Mouse (Mus musculus) neural tube, embryonic 14.5 days (tissue): ENCODE results near the gene Adora3. TPM values are rescaled to one million over a fixed set of nuclear protein-coding genes. Genes with fewer than 3 reads are reported as not detected.

Experiments used
- ATAC-seq: fragments of 200-750 bp; cut with Nextera tagmentation; 2 replicates; pipeline ENCODE4 v1.8.0; 2017; ENCODE audit warnings: low read depth, mild to moderate bottlenecking, moderate TSS enrichment, moderate library complexity
- H3K27ac ChIP-seq: fragments of 300-500 bp; sonication (generic); 2 replicates; pipeline ENCODE4 v1.5.1; 2014; ENCODE audit warnings: low read depth, mild to moderate bottlenecking, control low read depth, low read length, moderate library complexity, mixed read lengths
- H3K27me3 ChIP-seq: fragments of 300-500 bp; sonication (generic); 2 replicates; pipeline ENCODE4 v1.6.1; 2014; ENCODE audit warnings: low read length; ENCODE audit not compliant: control insufficient read depth, insufficient read depth
- H3K36me3 ChIP-seq: fragments of 300-500 bp; sonication (generic); 2 replicates; pipeline ENCODE4 v1.6.1; 2014; ENCODE audit warnings: low read length, mixed read lengths; ENCODE audit not compliant: control insufficient read depth, insufficient read depth
- H3K4me1 ChIP-seq: fragments of 300-500 bp; sonication (generic); 2 replicates; pipeline ENCODE4 v1.6.1; 2014; ENCODE audit warnings: low read length; ENCODE audit not compliant: control insufficient read depth, insufficient read depth
- H3K4me2 ChIP-seq: fragments of 300-500 bp; sonication (generic); 2 replicates; pipeline ENCODE4 v1.6.1; 2014; ENCODE audit warnings: mild to moderate bottlenecking, low read depth, low read length, control low read depth
- H3K4me3 ChIP-seq: fragments of 300-500 bp; sonication (generic); 2 replicates; pipeline ENCODE4 v1.5.1; 2014; ENCODE audit warnings: low read depth, low read length, control low read depth, mixed read lengths
- H3K9ac ChIP-seq: fragments of 300-500 bp; sonication (generic); replicated peaks from 2 replicates; pipeline ENCODE4 v1.6.1; 2014; ENCODE audit warnings: low read depth, mild to moderate bottlenecking, control low read depth, low read length, mixed read lengths
- H3K9me3 ChIP-seq: fragments of 300-500 bp; sonication (generic); 2 replicates; pipeline ENCODE4 v1.6.1; 2016; ENCODE audit warnings: low read length; ENCODE audit not compliant: control insufficient read depth
- WGBS: fragments of 180-500 bp; shearing (Covaris S2); extraction: QIAGEN DNeasy Blood & Tissue Kit; methylation state at CpG from one replicate; pipeline ENCODE4 v1.1.7; 2014; 5-methylcytosine and 5-hydroxymethylcytosine counted together
- polyA plus RNA-seq: library from polyadenylated mRNA; unstranded; fragments of >200 nt; fragmentation: Nextera tagmentation; extraction: Ambion mirVana; gene quantifications from 2 replicates; pipeline ENCODE4 v1.2.1, GENCODE M21; 2014

Gene Adora3
- polyA plus RNA-seq, 1 experiment from 2014 or later, result 0.15 TPM

DNA sequence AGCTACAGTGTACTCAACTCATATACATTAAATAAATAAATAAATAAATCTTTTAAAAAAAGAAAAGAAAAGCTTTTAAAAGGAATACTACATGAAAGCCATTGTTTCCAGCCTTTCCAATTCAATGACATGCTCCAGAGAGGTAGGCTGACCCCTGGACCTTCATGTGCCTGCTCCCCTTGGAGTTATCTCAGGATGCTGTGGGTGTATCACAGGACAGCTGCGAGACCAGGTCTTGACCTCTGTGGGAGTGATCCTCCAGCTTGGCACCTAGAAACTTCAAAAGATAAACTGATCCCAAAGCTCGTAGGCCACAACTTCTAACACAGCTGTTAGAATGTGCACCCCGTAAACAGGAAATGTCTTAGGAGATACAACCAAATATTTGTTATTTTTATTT is 32.0 kb upstream of the Adora3 start:
- Histone ChIP-seq H3K9me3 (no peaks in the 10 kb centered on the region), H3K4me1 (no peaks in the 10 kb centered on the region), H3K9ac (no peak overlapping the region), H3K36me3 (no peaks in the 10 kb centered on the region), H3K4me2 (no peak overlapping the region), H3K27me3 (no peaks in the 10 kb centered on the region), H3K27ac (no peak overlapping the region), H3K4me3 (no peak overlapping the region)
- 86% methylated on average over 3 of the region's 3 CpGs for WGBS
- ATAC-seq, result no peak

- no peaks in the 10 kb centered on the region for H3K27me3 ChIP-seq
- no peak overlapping the region for H3K4me3 ChIP-seq
- no peak overlapping the region for H3K27ac ChIP-seq
- no peaks in the 10 kb centered on the region for H3K9me3 ChIP-seq
- ATAC-seq, result no peak
- no peak overlapping the region for H3K9ac ChIP-seq
- no peaks in the 10 kb centered on the region for H3K36me3 ChIP-seq
- no peak overlapping the region for H3K4me2 ChIP-seq
- no peaks in the 10 kb centered on the region for H3K4me1 ChIP-seq
- WGBS, result 90% methylated on average over 4 of the region's 4 CpGs
Measured at GRCm38 (mm10) chr3:105839836-105840235, 30.8 kb upstream of the Adora3 start.

DNA sequence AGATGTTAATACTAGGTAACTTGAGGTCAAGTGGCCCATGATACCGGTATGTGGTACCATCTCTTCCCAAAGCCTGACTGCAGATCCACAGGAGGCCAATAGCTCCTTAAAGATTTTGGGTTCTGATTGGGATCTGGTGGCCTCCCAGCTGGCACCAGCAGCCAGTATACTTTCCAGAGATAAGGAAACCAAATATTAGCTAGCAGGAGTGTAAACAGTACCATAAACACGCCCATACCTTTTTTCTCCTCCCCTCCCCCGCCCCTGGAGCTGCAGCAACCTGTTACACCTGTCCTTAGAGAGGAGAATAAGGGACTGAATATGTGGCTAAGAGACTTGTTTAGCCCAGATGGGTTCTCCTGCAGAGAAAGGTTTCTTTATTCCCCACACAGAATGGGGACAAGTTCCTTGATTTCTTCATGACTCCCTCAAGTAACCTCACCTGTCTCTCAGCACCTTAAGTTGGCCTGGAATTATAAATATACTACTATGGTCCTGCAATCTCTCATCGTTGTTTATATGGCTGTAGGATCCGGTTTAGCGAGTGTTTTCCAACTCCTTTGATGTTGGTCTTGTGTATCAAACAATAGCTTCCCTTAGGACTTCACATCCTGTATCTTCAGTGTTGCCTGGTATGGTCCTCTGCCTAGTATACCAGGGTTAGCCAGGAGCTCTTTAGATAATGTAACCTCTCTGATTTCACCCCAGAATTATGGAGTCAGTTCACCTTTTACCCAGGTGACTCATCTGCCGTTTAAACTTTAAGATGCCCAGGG is 24.2 kb upstream of the Adora3 start:
- no peaks in the 10 kb centered on the region for H3K27me3 ChIP-seq
- H3K9me3 ChIP-seq, result no peaks in the 10 kb centered on the region
- H3K27ac ChIP-seq, result no peak overlapping the region
- H3K4me1 ChIP-seq, result no peaks in the 10 kb centered on the region
- no peak overlapping the region for H3K9ac ChIP-seq
- ATAC-seq, result no peak
- H3K4me3 ChIP-seq, result no peak overlapping the region
- H3K4me2 ChIP-seq, result no peak overlapping the region
- no peaks in the 10 kb centered on the region for H3K36me3 ChIP-seq
- WGBS, result 74% methylated on average over 7 of the region's 7 CpGs

GRCm38 (mm10) chr3:105853781-105854180 is 16.9 kb upstream of the Adora3 start:
- 64% methylated on average over 8 of the region's 8 CpGs for WGBS
- Histone ChIP-seq H3K9me3 (no peaks in the 10 kb centered on the region), H3K9ac (no peak overlapping the region), H3K4me1 (no peaks in the 10 kb centered on the region), H3K4me2 (no peak overlapping the region), H3K27ac (no peak overlapping the region), H3K4me3 (no peak overlapping the region), H3K36me3 (no peaks in the 10 kb centered on the region), H3K27me3 (no peaks in the 10 kb centered on the region)
- no peak for ATAC-seq

DNA sequence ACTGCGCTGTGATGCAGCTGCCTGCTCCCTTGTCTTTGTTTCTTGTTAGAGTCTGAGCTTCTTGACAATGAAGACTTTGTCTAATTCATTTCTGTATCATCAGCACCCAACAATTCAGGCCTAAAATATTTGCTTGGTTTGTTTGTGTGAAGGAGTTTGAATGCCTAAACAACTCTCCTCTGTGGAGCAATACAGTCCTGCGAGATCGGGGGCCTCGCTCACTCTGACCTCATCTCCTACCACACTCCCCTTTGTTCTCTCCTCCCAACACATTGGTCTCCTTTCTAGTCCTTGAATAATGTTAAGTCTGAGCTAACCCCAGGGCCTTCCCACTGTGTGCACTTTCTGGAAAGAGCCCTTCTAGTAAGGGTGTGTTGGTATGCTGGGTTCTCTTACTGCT is 15.9 kb upstream of the Adora3 start:
- Histone ChIP-seq H3K27ac (no peak overlapping the region), H3K4me2 (no peak overlapping the region), H3K4me1 (no peaks in the 10 kb centered on the region), H3K4me3 (no peak overlapping the region), H3K9me3 (no peaks in the 10 kb centered on the region), H3K27me3 (no peaks in the 10 kb centered on the region), H3K36me3 (no peaks in the 10 kb centered on the region), H3K9ac (no peak overlapping the region)
- ATAC-seq, result no peak
- 65% methylated on average over 4 of the region's 4 CpGs for WGBS

DNA sequence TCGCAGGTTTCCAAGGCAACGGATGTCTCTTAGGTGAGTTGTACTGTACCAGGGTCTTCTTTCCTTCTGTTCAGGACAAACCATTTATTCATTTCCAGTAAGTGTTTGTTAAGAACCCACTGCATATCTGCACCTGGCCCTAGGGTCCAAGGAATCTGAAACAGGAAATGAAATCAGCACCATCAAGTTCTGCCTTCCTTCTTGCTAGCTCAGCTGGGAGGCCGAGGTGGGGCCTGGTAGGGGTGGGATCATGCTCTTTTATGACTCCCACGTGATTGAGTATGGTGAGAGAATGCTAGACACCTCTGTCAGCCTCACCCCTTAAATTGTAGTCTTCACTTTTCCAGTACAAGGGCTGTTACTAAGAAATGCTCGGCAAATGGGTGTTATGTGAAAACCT is 13.1 kb upstream of the Adora3 start:
- Histone ChIP-seq H3K4me3 (no peak overlapping the region), H3K9me3 (no peaks in the 10 kb centered on the region), H3K4me2 (no peak overlapping the region), H3K27me3 (no peaks in the 10 kb centered on the region), H3K36me3 (no peaks in the 10 kb centered on the region), H3K27ac (no peak overlapping the region), H3K4me1 (no peaks in the 10 kb centered on the region), H3K9ac (no peak overlapping the region)
- no peak for ATAC-seq
- 71% methylated on average over 5 of the region's 5 CpGs for WGBS

DNA sequence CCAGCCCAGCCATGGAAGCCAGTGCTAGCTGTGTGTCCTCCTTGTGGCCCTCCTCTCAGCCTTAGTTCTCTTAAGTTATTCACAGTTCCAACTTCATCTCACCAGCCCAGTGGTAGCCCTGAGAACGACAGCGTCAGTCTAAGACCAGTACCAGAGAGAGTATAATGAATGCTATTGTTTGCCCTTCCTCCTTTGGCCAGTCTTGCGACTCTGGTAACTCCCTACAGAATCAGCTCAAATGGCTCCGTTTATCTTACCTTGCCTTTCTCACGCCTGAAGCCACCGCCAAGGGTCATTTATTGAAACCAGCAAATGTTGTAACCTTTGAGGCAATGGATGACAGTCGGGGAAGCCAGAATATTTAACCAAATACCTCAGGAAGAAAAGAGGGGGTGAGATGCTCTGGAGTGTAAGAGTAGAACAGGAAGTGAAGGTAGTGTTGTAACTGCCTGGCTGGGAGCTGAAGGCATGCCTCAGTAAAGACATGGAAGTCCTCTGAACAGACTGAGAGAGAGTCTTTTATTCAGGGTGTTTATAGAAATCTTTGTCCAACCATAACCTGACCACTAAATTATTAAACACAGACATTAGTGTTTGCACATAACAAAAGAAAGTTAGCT is 8.8 kb upstream of the Adora3 start:
- Histone ChIP-seq H3K4me3 (no peak overlapping the region), H3K27ac (no peak overlapping the region), H3K4me1 (no peaks in the 10 kb centered on the region), H3K9me3 (no peaks in the 10 kb centered on the region), H3K9ac (no peak overlapping the region), H3K27me3 (no peaks in the 10 kb centered on the region), H3K4me2 (no peak overlapping the region), H3K36me3 (no peaks in the 10 kb centered on the region)
- WGBS, result 47% methylated on average over 7 of the region's 7 CpGs
- ATAC-seq, result no peak

- H3K27me3 ChIP-seq, result no peaks in the 10 kb centered on the region
- 81% methylated on average over 1 of the region's 1 CpGs for WGBS
- no peak overlapping the region for H3K9ac ChIP-seq
- no peaks in the 10 kb centered on the region for H3K4me1 ChIP-seq
- no peak overlapping the region for H3K4me2 ChIP-seq
- H3K4me3 ChIP-seq, result no peak overlapping the region
- H3K36me3 ChIP-seq, result no peaks in the 10 kb centered on the region
- no peak for ATAC-seq
- no peak overlapping the region for H3K27ac ChIP-seq
- H3K9me3 ChIP-seq, result no peaks in the 10 kb centered on the region
Measured at GRCm38 (mm10) chr3:105864123-105864522, 6.5 kb upstream of the Adora3 start.

- WGBS, result 85% methylated on average over 9 of the region's 9 CpGs
- Histone ChIP-seq H3K9ac (no peak overlapping the region), H3K27me3 (no peaks in the 10 kb centered on the region), H3K36me3 (no peaks in the 10 kb centered on the region), H3K4me2 (no peak overlapping the region), H3K4me3 (no peak overlapping the region), H3K27ac (no peak overlapping the region), H3K9me3 (no peaks in the 10 kb centered on the region), H3K4me1 (no peaks in the 10 kb centered on the region)
- ATAC-seq, result no peak
Measured at GRCm38 (mm10) chr3:105865122-105865521, 5.5 kb upstream of the Adora3 start.
